Mouse (Mus musculus) stomach, embryonic 15.5 days (tissue): ENCODE measurements around the gene Dmrtc2. TPM values are rescaled to one million over a fixed set of nuclear protein-coding genes. Genes with fewer than 3 reads are reported as not detected.

Source experiments
- ATAC-seq: fragments of 200-750 bp; cut with Nextera tagmentation; 2 replicates; pipeline ENCODE4 v1.8.0; 2017; ENCODE audit warnings: low read depth, moderate number of reproducible peaks, moderate TSS enrichment; ENCODE audit not compliant: insufficient read depth, low FRiP score
- H3K27ac ChIP-seq: fragments of 300-500 bp; sonication (generic); 2 replicates; pipeline ENCODE4 v1.5.1; 2015; ENCODE audit warnings: mild to moderate bottlenecking, inconsistent platforms
- H3K27me3 ChIP-seq: fragments of 300-500 bp; sonication (generic); replicated peaks from 2 replicates; pipeline ENCODE4 v1.6.1; 2015; ENCODE audit warnings: inconsistent platforms
- H3K36me3 ChIP-seq: fragments of 300-500 bp; sonication (generic); 2 replicates; pipeline ENCODE4 v1.6.1; 2015; ENCODE audit warnings: inconsistent platforms
- H3K4me1 ChIP-seq: fragments of 300-500 bp; sonication (generic); 2 replicates; pipeline ENCODE4 v1.6.1; 2015; ENCODE audit warnings: inconsistent platforms
- H3K4me2 ChIP-seq: fragments of 300-500 bp; sonication (generic); 2 replicates; pipeline ENCODE4 v1.6.1; 2015; ENCODE audit warnings: mild to moderate bottlenecking, inconsistent platforms
- H3K4me3 ChIP-seq: fragments of 300-500 bp; sonication (generic); replicated peaks from 2 replicates; pipeline ENCODE4 v1.5.1; 2015; ENCODE audit warnings: inconsistent platforms
- H3K9ac ChIP-seq: fragments of 300-500 bp; sonication (generic); 2 replicates; pipeline ENCODE4 v1.6.1; 2015; ENCODE audit warnings: inconsistent platforms
- H3K9me3 ChIP-seq: fragments of 300-500 bp; sonication (generic); 2 replicates; pipeline ENCODE4 v1.6.1; 2016; ENCODE audit warnings: inconsistent platforms
- WGBS: fragments of 180-500 bp; shearing (Covaris S2); methylation state at CpG from one replicate; pipeline ENCODE4 v1.1.7; 2015; 5-methylcytosine and 5-hydroxymethylcytosine counted together
- polyA plus RNA-seq: library from polyadenylated mRNA; unstranded; fragments of >200 nt; fragmentation: Nextera tagmentation; extraction: Ambion mirVana; gene quantifications from 2 replicates; pipeline ENCODE4 v1.2.1, GENCODE M21; 2015

The Dmrtc2 gene
- polyA plus RNA-seq, 1 experiment from 2014 or later = not detected

GRCm38 (mm10) chr7:24879620-24880019, 9.8 kb downstream of the Dmrtc2 start:
- Histone ChIP-seq H3K4me2 (no peak overlapping the region), H3K27ac (no peak overlapping the region), H3K4me3 (no peak overlapping the region), H3K36me3 (no peaks in the 10 kb centered on the region), H3K9me3 (no peaks in the 10 kb centered on the region), H3K4me1 (no peaks in the 10 kb centered on the region), H3K27me3 (no peaks in the 10 kb centered on the region), H3K9ac (no peak overlapping the region)
- WGBS = 51% methylated on average over 2 of the region's 2 CpGs
- no peak for ATAC-seq

GRCm38 (mm10) chr7:24882416-24883199, 12.8 kb downstream of the Dmrtc2 start:
- H3K27ac ChIP-seq = no peak overlapping the region
- no peak overlapping the region for H3K4me2 ChIP-seq
- 89% methylated on average over 9 of the region's 9 CpGs for WGBS
- no peaks in the 10 kb centered on the region for H3K9me3 ChIP-seq
- H3K36me3 ChIP-seq = peaks cover 9% of the 10 kb centered on the region; the same call in 1 of the 2 replicates
- no peak for ATAC-seq
- no peaks in the 10 kb centered on the region for H3K27me3 ChIP-seq
- H3K9ac ChIP-seq = no peak overlapping the region
- no peak overlapping the region for H3K4me3 ChIP-seq
- H3K4me1 ChIP-seq = peaks cover 18% of the 10 kb centered on the region

- Histone ChIP-seq H3K36me3 (peaks cover 21% of the 10 kb centered on the region), H3K4me3 (peak within 1 kb of the TSS; percentile 81), H3K4me2 (peak within 1 kb of the TSS; percentile 67), H3K4me1 (peaks cover 18% of the 10 kb centered on the region), H3K9ac (peak within 1 kb of the TSS; percentile 100), H3K9me3 (no peaks in the 10 kb centered on the region), H3K27me3 (no peaks in the 10 kb centered on the region), H3K27ac (peak within 1 kb of the TSS; percentile 89)
- peak; percentile 94 for ATAC-seq
- under 1% methylated on average over 57 of the region's 57 CpGs for WGBS
These were observed 14.2 kb downstream of the Dmrtc2 start, which contains the start of gene Rps19 for GRCm38 (mm10) chr7:24883896-24884692. Gene Rps19 (plus strand): TSS chr7:24884371.

- Histone ChIP-seq H3K4me3 (peak overlapping the region; percentile 81), H3K9ac (peak overlapping the region; percentile 100), H3K27me3 (no peaks in the 10 kb centered on the region), H3K4me2 (peak overlapping the region; percentile 67), H3K9me3 (no peaks in the 10 kb centered on the region), H3K4me1 (peaks cover 18% of the 10 kb centered on the region), H3K36me3 (peaks cover 28% of the 10 kb centered on the region), H3K27ac (peak overlapping the region; percentile 89)
- no peak for ATAC-seq
- under 1% methylated on average over 47 of the region's 47 CpGs for WGBS
These were observed 14.9 kb downstream of the Dmrtc2 start for GRCm38 (mm10) chr7:24884693-24885291.

- H3K27me3 ChIP-seq = no peaks in the 10 kb centered on the region
- WGBS = 24% methylated on average over 12 of the region's 12 CpGs
- H3K4me1 ChIP-seq = peaks cover 18% of the 10 kb centered on the region
- H3K4me2 ChIP-seq = peak overlapping the region; percentile 67
- no peak for ATAC-seq
- peak overlapping the region; percentile 100 for H3K9ac ChIP-seq
- peaks cover 36% of the 10 kb centered on the region for H3K36me3 ChIP-seq
- H3K4me3 ChIP-seq = peak overlapping the region; percentile 81
- no peaks in the 10 kb centered on the region for H3K9me3 ChIP-seq
- peak overlapping the region; percentile 89; the same call in 1 of the 2 replicates for H3K27ac ChIP-seq
These were observed 15.8 kb downstream of the Dmrtc2 start for GRCm38 (mm10) chr7:24885468-24886307.

GRCm38 (mm10) chr7:24886308-24886633, 16.4 kb downstream of the Dmrtc2 start:
- H3K9ac ChIP-seq = peak overlapping the region; percentile 100
- H3K27ac ChIP-seq = peak overlapping the region; percentile 54; the same call in 1 of the 2 replicates
- no peak for ATAC-seq
- peaks cover 39% of the 10 kb centered on the region for H3K36me3 ChIP-seq
- H3K27me3 ChIP-seq = no peaks in the 10 kb centered on the region
- H3K4me1 ChIP-seq = peaks cover 18% of the 10 kb centered on the region
- no peaks in the 10 kb centered on the region for H3K9me3 ChIP-seq
- 58% methylated on average over 4 of the region's 4 CpGs for WGBS
- H3K4me2 ChIP-seq = peak overlapping the region; percentile 67
- peak overlapping the region; percentile 81 for H3K4me3 ChIP-seq

GRCm38 (mm10) chr7:24887096-24887495, 17.2 kb downstream of the Dmrtc2 start:
- H3K4me3 ChIP-seq = no peak overlapping the region
- no peaks in the 10 kb centered on the region for H3K9me3 ChIP-seq
- peaks cover 18% of the 10 kb centered on the region for H3K4me1 ChIP-seq
- no peak overlapping the region for H3K27ac ChIP-seq
- peaks cover 39% of the 10 kb centered on the region for H3K36me3 ChIP-seq
- ATAC-seq = no peak
- H3K9ac ChIP-seq = no peak overlapping the region
- no peaks in the 10 kb centered on the region for H3K27me3 ChIP-seq
- WGBS = 67% methylated on average over 4 of the region's 4 CpGs
- peak overlapping the region; percentile 67 for H3K4me2 ChIP-seq

GRCm38 (mm10) chr7:24889431-24890220, 19.8 kb downstream of the Dmrtc2 start:
- no peak overlapping the region for H3K4me3 ChIP-seq
- H3K4me2 ChIP-seq = no peak overlapping the region
- H3K9ac ChIP-seq = no peak overlapping the region
- peaks cover 18% of the 10 kb centered on the region for H3K4me1 ChIP-seq
- H3K27ac ChIP-seq = peak overlapping the region; percentile 45; the same call in 1 of the 2 replicates
- no peaks in the 10 kb centered on the region for H3K9me3 ChIP-seq
- peaks cover 39% of the 10 kb centered on the region for H3K36me3 ChIP-seq
- H3K27me3 ChIP-seq = no peaks in the 10 kb centered on the region
- WGBS = 79% methylated on average over 6 of the region's 6 CpGs
- ATAC-seq = no peak

GRCm38 (mm10) chr7:24890281-24891216, 20.7 kb downstream of the Dmrtc2 start:
- no peak overlapping the region for H3K4me2 ChIP-seq
- H3K9ac ChIP-seq = no peak overlapping the region
- WGBS = 32% methylated on average over 10 of the region's 10 CpGs
- ATAC-seq = peak; percentile 47; the same call in 1 of the 2 replicates
- H3K4me3 ChIP-seq = no peak overlapping the region
- 0 out of 2 replicates have a peak overlapping the region, but pooled peaks have one; percentile 45 for H3K27ac ChIP-seq
- H3K27me3 ChIP-seq = no peaks in the 10 kb centered on the region
- peaks cover 39% of the 10 kb centered on the region for H3K36me3 ChIP-seq
- H3K4me1 ChIP-seq = peaks cover 18% of the 10 kb centered on the region
- H3K9me3 ChIP-seq = no peaks in the 10 kb centered on the region
